9 mouse cellular contexts compared by ENCODE assay signal in the genomic region with DNA sequence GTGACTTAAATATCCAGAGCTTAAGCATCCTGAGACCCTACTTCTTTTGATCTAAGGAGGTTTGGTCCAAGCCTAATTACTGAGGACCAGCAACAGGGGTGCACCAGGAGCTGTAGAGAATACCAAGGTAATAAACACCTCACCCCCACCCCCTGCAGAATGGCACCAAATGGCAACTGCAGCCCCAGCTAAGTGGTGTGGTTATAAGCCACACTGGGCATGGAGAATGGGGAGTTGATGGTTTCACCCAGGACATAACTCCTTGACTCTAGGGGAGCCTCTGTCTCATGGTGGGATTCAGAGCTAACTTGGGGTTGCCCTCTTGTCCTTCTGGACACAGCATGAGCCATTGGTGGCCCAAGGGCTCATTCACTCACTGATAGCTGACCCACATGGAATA. TPM values are rescaled to one million over a fixed set of nuclear protein-coding genes. Genes with fewer than 3 reads are reported as not detected.
DNase-seq lines count a peak whose midpoint lies in the region; ATAC-seq and TF ChIP-seq lines count a peak whose summit lies in the region.
"Had no signal": no experiment of that assay in that cellular context is flagged by ENCODE, and none has a peak within 500 bp of the region (broad histone marks: within the 10 kb centered on the region; RNA-seq: fewer than 3 reads in every experiment).

No protein-coding gene starts in this region.

- no peak for TF ChIP-seq EP300 in liver, postnatal 0 days (IDR thresholded peaks at IDR 0.05; ENCODE audit: low read depth)

- no peaks in the 10 kb centered on the region; the same call in 1 of the 2 replicates for H3K27me3 ChIP-seq in liver, embryonic 11.5 days (replicated peaks; ENCODE audit: control insufficient read depth, insufficient read depth, low read length)
- H3K27me3 ChIP-seq in liver, postnatal 0 days (ENCODE audit: insufficient read depth, low read length), result no peaks in the 10 kb centered on the region
- peaks cover 68% of the 10 kb centered on the region for H3K27me3 ChIP-seq in limb, embryonic 10.5 days (ENCODE audit: low read depth, poor library complexity, severe bottlenecking)
- no peaks in the 10 kb centered on the region; the same call in 1 of the 2 replicates for H3K27me3 ChIP-seq in neural tube, embryonic 14.5 days (ENCODE audit: control insufficient read depth, insufficient read depth, low read length)

- peak overlapping the region; percentile 99 for H3K27ac ChIP-seq in gastrocnemius, adult 2 months
- no peak overlapping the region for H3K27ac ChIP-seq in liver, embryonic 11.5 days (ENCODE audit: low read depth, low read length)
- no peak overlapping the region for H3K27ac ChIP-seq in liver, postnatal 0 days (ENCODE audit: low read depth)
- H3K27ac ChIP-seq in limb, embryonic 10.5 days, result no peak overlapping the region
- peak overlapping the region; percentile 91; the same call in 1 of the 2 replicates for H3K27ac ChIP-seq in neural tube, embryonic 14.5 days (ENCODE audit: low read depth, low read length)

- ATAC-seq in liver, embryonic 11.5 days (replicated peaks; ENCODE audit: low FRiP score), result no peak
- ATAC-seq in liver, postnatal 0 days, result no peak
- ATAC-seq in neural tube, embryonic 14.5 days (ENCODE audit: low read depth), result no peak

- intact Hi-C loops in gastrocnemius, adult 2 months (cut with DNase I), result loop anchor here (5.0 kb wide), 1 partner anchor 72 kb away; no protein-coding TSS in a partner anchor

- peak overlapping the region; percentile 80 for H3K4me2 ChIP-seq in liver, embryonic 11.5 days
- H3K4me2 ChIP-seq in liver, postnatal 0 days (ENCODE audit: low read depth, low read length), result no peak overlapping the region
- H3K4me2 ChIP-seq in neural tube, embryonic 14.5 days (ENCODE audit: low read depth, low read length), result no peak overlapping the region

- TF ChIP-seq CTCF in gastrocnemius, adult 2 months (IDR thresholded peaks at IDR 0.05), result no peak
- TF ChIP-seq CTCF in liver, postnatal 0 days (IDR thresholded peaks at IDR 0.05; ENCODE audit: low read depth), result no peak

- no peak for DNase-seq in gastrocnemius, adult 2 months
- no peak for DNase-seq in gastrocnemius, postnatal 25 days
- no peak for DNase-seq in liver, embryonic 11.5 days (ENCODE audit: low spot score)
- no peak for DNase-seq in liver, postnatal 0 days
- no peak for DNase-seq in limb, embryonic 10.5 days (ENCODE audit: low spot score)
- no peak for DNase-seq in gastrocnemius, postnatal 10 days
- DNase-seq in retina, embryonic 14.5 days (ENCODE audit: low spot score), result no peak
- DNase-seq: thymus, postnatal 4 days had no signal

- H3K4me1 ChIP-seq in liver, embryonic 11.5 days (replicated peaks; ENCODE audit: control insufficient read depth, insufficient read depth, low read length), result peaks cover 7% of the 10 kb centered on the region; the same call in 1 of the 2 replicates
- peaks cover 9% of the 10 kb centered on the region; the same call in 1 of the 2 replicates for H3K4me1 ChIP-seq in liver, postnatal 0 days (ENCODE audit: insufficient read depth)
- H3K4me1 ChIP-seq in limb, embryonic 10.5 days, result peaks cover 18% of the 10 kb centered on the region
- 0 out of 2 replicates have a peak, but pooled peaks cover 3% of the 10 kb centered on the region for H3K4me1 ChIP-seq in neural tube, embryonic 14.5 days (ENCODE audit: control insufficient read depth, insufficient read depth, low read length)

- H3K9me3 ChIP-seq in liver, embryonic 11.5 days (ENCODE audit: control insufficient read depth, low read length), result no peaks in the 10 kb centered on the region
- H3K9me3 ChIP-seq in liver, postnatal 0 days (ENCODE audit: low read length), result no peaks in the 10 kb centered on the region
- no peaks in the 10 kb centered on the region for H3K9me3 ChIP-seq in limb, embryonic 10.5 days (replicated peaks)
- no peaks in the 10 kb centered on the region for H3K9me3 ChIP-seq in neural tube, embryonic 14.5 days (ENCODE audit: control insufficient read depth, low read length)

- H3K9ac ChIP-seq in liver, embryonic 11.5 days (ENCODE audit: low read depth, low read length), result no peak overlapping the region
- H3K9ac ChIP-seq in liver, postnatal 0 days (replicated peaks), result no peak overlapping the region
- H3K9ac ChIP-seq in neural tube, embryonic 14.5 days (replicated peaks; ENCODE audit: low read depth, low read length), result no peak overlapping the region

- peak overlapping the region; percentile 83 for H3K4me3 ChIP-seq in gastrocnemius, adult 2 months
- H3K4me3 ChIP-seq in liver, embryonic 11.5 days (ENCODE audit: low read depth, low read length), result no peak overlapping the region; the same call in 1 of the 2 replicates
- H3K4me3 ChIP-seq in liver, postnatal 0 days (ENCODE audit: low read depth, low read length), result no peak overlapping the region
- peak overlapping the region; percentile 72; the same call in 1 of the 2 replicates for H3K4me3 ChIP-seq in limb, embryonic 10.5 days
- no peak overlapping the region for H3K4me3 ChIP-seq in neural tube, embryonic 14.5 days (ENCODE audit: low read depth, low read length)

- H3K36me3 ChIP-seq in liver, embryonic 11.5 days (ENCODE audit: control insufficient read depth, insufficient read depth, low read length), result no peaks in the 10 kb centered on the region
- H3K36me3 ChIP-seq in liver, postnatal 0 days (replicated peaks; ENCODE audit: insufficient read depth, low read length), result no peaks in the 10 kb centered on the region
- no peaks in the 10 kb centered on the region for H3K36me3 ChIP-seq in limb, embryonic 10.5 days
- peaks cover 4% of the 10 kb centered on the region; the same call in 1 of the 2 replicates for H3K36me3 ChIP-seq in neural tube, embryonic 14.5 days (ENCODE audit: control insufficient read depth, insufficient read depth, low read length)

RNA-seq across cellular contexts. Expression of gene Sfxn5, which starts 1.0 kb away (rescaled TPM):
- 1 to 10 TPM; 5.9 to 7.3 TPM for total RNA-seq in gastrocnemius, adult 2 months (2021)
- 1 to 10 TPM; 5.0 to 7.3 TPM for total RNA-seq in gastrocnemius, postnatal 25 days (2021)
- polyA plus RNA-seq in liver, embryonic 11.5 days (2014; fragmentation: Nextera tagmentation; extraction: Ambion mirVana), result 3.8 and 4.0 TPM in 2 replicates
- 3.1 and 3.3 TPM in 2 replicates for polyA plus RNA-seq in liver, postnatal 0 days (2015; fragmentation: Nextera tagmentation; extraction: Ambion mirVana)
- polyA plus RNA-seq in limb, embryonic 10.5 days (2016; fragmentation: Nextera tagmentation; extraction: Ambion mirVana), result 6.4 and 6.5 TPM in 2 replicates
- polyA plus RNA-seq in neural tube, embryonic 14.5 days (2014; fragmentation: Nextera tagmentation; extraction: Ambion mirVana), result 21.3 and 29.7 TPM in 2 replicates
- 1 to 10 TPM; 2.8 to 5.1 TPM for total RNA-seq in gastrocnemius, postnatal 10 days (2021)

RNA-seq across cellular contexts. Expression of gene Rab11fip5, which starts 40.2 kb away (rescaled TPM):
- 10 to 100 TPM; 24.2 to 28.2 TPM for total RNA-seq in gastrocnemius, adult 2 months (2021)
- 10 to 100 TPM; 22.7 to 26.5 TPM for total RNA-seq in gastrocnemius, postnatal 25 days (2021)
- polyA plus RNA-seq in liver, embryonic 11.5 days (2014; fragmentation: Nextera tagmentation; extraction: Ambion mirVana), result 1.0 TPM in 2 replicates
- polyA plus RNA-seq in liver, postnatal 0 days (2015; fragmentation: Nextera tagmentation; extraction: Ambion mirVana), result 1.1 TPM in 2 replicates
- 3.2 and 4.3 TPM in 2 replicates for polyA plus RNA-seq in limb, embryonic 10.5 days (2016; fragmentation: Nextera tagmentation; extraction: Ambion mirVana)
- 15.6 and 20.5 TPM in 2 replicates for polyA plus RNA-seq in neural tube, embryonic 14.5 days (2014; fragmentation: Nextera tagmentation; extraction: Ambion mirVana)
- total RNA-seq in gastrocnemius, postnatal 10 days (2021), result 10 to 100 TPM; 36.9 to 42.1 TPM

Comparison
In these comparisons a context has a peak if more than half of its experiments do, and no peak if none do; other contexts are left out.
1. H3K27ac ChIP-seq: peak in gastrocnemius, adult 2 months (single experiment) and neural tube, embryonic 14.5 days (single experiment); none in liver, embryonic 11.5 days (single experiment), liver, postnatal 0 days (single experiment) and limb, embryonic 10.5 days (single experiment).
2. H3K4me3 ChIP-seq: peak in gastrocnemius, adult 2 months (single experiment) and limb, embryonic 10.5 days (single experiment); none in liver, embryonic 11.5 days (single experiment), liver, postnatal 0 days (single experiment) and neural tube, embryonic 14.5 days (single experiment).